Mouse (Mus musculus) myocyte (in vitro differentiated cells): ENCODE data around the gene Ereg.

Source experiments
- CEBPB ChIP-seq: IDR thresholded peaks from 2 replicates; pipeline ENCODE4 v1.6.1; 2011; ENCODE audit warnings: mild to moderate bottlenecking, moderate library complexity; ENCODE audit not compliant: poor library complexity, insufficient read depth, severe bottlenecking
- MYOG ChIP-seq, 3 experiments: IDR thresholded peaks; one replicate each; pipeline ENCODE4 v1.6.1; 2011; ENCODE audit warnings: control low read depth in 2 of 3, low read depth in 2 of 3, mild to moderate bottlenecking in 2 of 3; ENCODE audit not compliant: insufficient read length in 2 of 3, control insufficient read depth in 1 of 3, insufficient read depth in 1 of 3
- POLR2A ChIP-seq: IDR thresholded peaks from one replicate; pipeline ENCODE4 v1.6.1; 2011; ENCODE audit warnings: low read depth, mild to moderate bottlenecking, control low read depth, moderate library complexity; ENCODE audit not compliant: insufficient read length
- POLR2AphosphoS2 ChIP-seq: IDR thresholded peaks from one replicate; pipeline ENCODE4 v1.6.1; 2011; ENCODE audit warnings: low read depth, control low read depth; ENCODE audit not compliant: insufficient read length
- SRF ChIP-seq: IDR thresholded peaks from one replicate; pipeline ENCODE4 v1.6.1; 2011; ENCODE audit warnings: low read depth; ENCODE audit not compliant: control insufficient read depth, insufficient read length
- TCF12 ChIP-seq: IDR thresholded peaks from one replicate; pipeline ENCODE4 v1.6.1; 2011; ENCODE audit warnings: mild to moderate bottlenecking, control low read depth; ENCODE audit not compliant: poor library complexity, insufficient read depth, severe bottlenecking
- TCF3 ChIP-seq: IDR thresholded peaks from one replicate; pipeline ENCODE4 v1.6.1; 2011; ENCODE audit warnings: low read depth, control low read depth; ENCODE audit not compliant: insufficient read length
- USF1 ChIP-seq: IDR thresholded peaks from one replicate; pipeline ENCODE4 v1.6.1; 2011; ENCODE audit warnings: low read depth, mild to moderate bottlenecking, control low read depth, moderate library complexity

GRCm38 (mm10) chr5:91124140-91124539 is 49.7 kb downstream of the Ereg start:
- TF ChIP-seq SRF (no peak), POLR2A (no peak), TCF12 (no peak), POLR2AphosphoS2 (no peak), USF1 (no peak), MYOG (IDR thresholded peaks at IDR 0.05; ENCODE audit: control insufficient read depth in 1 of 3, insufficient read depth in 1 of 3, insufficient read length in 2 of 3, low read depth in 2 of 3) (no peak), CEBPB (no peak), TCF3 (no peak)
